Mouse (Mus musculus) kidney, adult 2 months (tissue): ENCODE results near the gene Adam8.

Experiments used
- CTCF ChIP-seq: fragments of 200-500 bp; conservative IDR thresholded peaks from 2 replicates; pipeline ENCODE4 v1.5.1; 2011; ENCODE audit warnings: low read depth, mild to moderate bottlenecking, control low read depth, low read length, moderate library complexity, mixed read lengths; ENCODE audit not compliant: insufficient read depth, insufficient read length
- POLR2A ChIP-seq: fragments of 200-500 bp; IDR thresholded peaks from one replicate; pipeline ENCODE4 v1.6.1; 2011; ENCODE audit warnings: low read depth, low read length, control low read depth

- TF ChIP-seq CTCF, result no peak
- TF ChIP-seq POLR2A, result no peak
These were observed 54.6 kb downstream of the Adam8 start for GRCm38 (mm10) chr7:139937810-139938209.
